Comparison of ENCODE assay signal across 11 mouse cellular contexts in the genomic region with DNA sequence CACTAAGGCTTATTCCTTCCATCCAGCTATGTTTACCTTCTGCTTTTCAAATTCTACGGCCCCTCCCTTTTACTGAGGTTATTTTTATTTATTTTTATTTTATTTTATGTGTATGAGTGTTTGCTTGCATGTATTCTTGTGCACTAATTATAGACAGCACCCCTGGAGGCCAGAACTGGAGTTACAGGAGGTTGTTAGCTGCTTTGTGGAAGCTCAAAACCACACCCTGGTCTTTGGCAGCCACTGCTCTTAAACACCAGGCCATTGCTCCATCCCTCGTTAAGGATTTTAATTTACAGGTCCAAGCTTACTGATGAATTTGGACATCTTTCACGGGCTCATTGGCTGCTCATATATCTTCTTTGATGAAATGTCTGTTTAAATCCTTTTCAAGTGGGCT. TPM values are rescaled to one million over a fixed set of nuclear protein-coding genes. Genes with fewer than 3 reads are reported as not detected.
DNase-seq lines count a peak whose midpoint lies in the region; ATAC-seq and TF ChIP-seq lines count a peak whose summit lies in the region.
"Had no signal": no experiment of that assay in that cellular context is flagged by ENCODE, and none has a peak within 500 bp of the region (broad histone marks: within the 10 kb centered on the region; RNA-seq: fewer than 3 reads in every experiment).

No protein-coding gene starts in this region.

- peak; percentile 2 for TF ChIP-seq CTCF in ES-Bruce4 (IDR thresholded peaks at IDR 0.05; ENCODE audit: low read depth, low read length)

- H3K27me3 ChIP-seq in liver, embryonic 11.5 days (replicated peaks; ENCODE audit: control insufficient read depth, insufficient read depth, low read length): no peaks in the 10 kb centered on the region
- H3K27me3 ChIP-seq in ES-Bruce4 (ENCODE audit: control insufficient read depth, insufficient read depth, low read length, poor library complexity, severe bottlenecking): no peaks in the 10 kb centered on the region
- H3K27me3 ChIP-seq: embryonic facial prominence, embryonic 13.5 days; megakaryocyte, embryonic 14.5 days had no signal

- DNase-seq in liver: peak; percentile 52
- no peak for DNase-seq in liver, embryonic 11.5 days (ENCODE audit: low spot score)
- DNase-seq in layer of hippocampus, adult 11-12 months (ENCODE audit: low spot score): no peak
- DNase-seq: adrenal gland, postnatal 36 days; layer of hippocampus, adult 9-11 months had no signal

- H3K27ac ChIP-seq in liver, embryonic 11.5 days (ENCODE audit: low read depth, low read length): no peak overlapping the region
- no peak overlapping the region for H3K27ac ChIP-seq in ES-Bruce4 (ENCODE audit: insufficient read depth, low read length)
- H3K27ac ChIP-seq: embryonic facial prominence, embryonic 13.5 days had no signal

- H3K4me1 ChIP-seq in liver, embryonic 11.5 days (replicated peaks; ENCODE audit: control insufficient read depth, insufficient read depth, low read length): no peaks in the 10 kb centered on the region
- no peaks in the 10 kb centered on the region for H3K4me1 ChIP-seq in ES-Bruce4 (ENCODE audit: control insufficient read depth, insufficient read depth, low read length)
- H3K4me1 ChIP-seq: embryonic facial prominence, embryonic 13.5 days; megakaryocyte, embryonic 14.5 days had no signal

- no peak overlapping the region for H3K4me2 ChIP-seq in liver, embryonic 11.5 days
- H3K4me2 ChIP-seq: embryonic facial prominence, embryonic 13.5 days had no signal

- H3K9ac ChIP-seq in liver, embryonic 11.5 days (ENCODE audit: low read depth, low read length): no peak overlapping the region
- H3K9ac ChIP-seq in ES-Bruce4 (ENCODE audit: low read depth, poor library complexity, severe bottlenecking): no peak overlapping the region
- H3K9ac ChIP-seq: embryonic facial prominence, embryonic 13.5 days had no signal

- no peak for TF ChIP-seq EP300 in ES-Bruce4 (IDR thresholded peaks at IDR 0.05; ENCODE audit: insufficient read depth, low read depth, low read length)

- ATAC-seq in liver, embryonic 11.5 days (replicated peaks; ENCODE audit: low FRiP score): no peak
- peak; percentile 71 for ATAC-seq in activated CD4-positive, CD25-positive, alpha-beta regulatory T cell, adult 4 months
- ATAC-seq in megakaryocyte-erythroid progenitor cell, adult 5-6 weeks (replicated peaks; ENCODE audit: low FRiP score, low TSS enrichment, poor library complexity, severe bottlenecking): peak; percentile 95
- no peak for ATAC-seq in granulocyte monocyte progenitor cell, adult 5-6 weeks (replicated peaks; ENCODE audit: poor library complexity, severe bottlenecking)

- H3K36me3 ChIP-seq in liver, embryonic 11.5 days (ENCODE audit: control insufficient read depth, insufficient read depth, low read length): no peaks in the 10 kb centered on the region
- no peaks in the 10 kb centered on the region for H3K36me3 ChIP-seq in ES-Bruce4 (ENCODE audit: control insufficient read depth, insufficient read depth, low read length, poor library complexity, severe bottlenecking)
- H3K36me3 ChIP-seq: embryonic facial prominence, embryonic 13.5 days had no signal

- WGBS in liver, embryonic 11.5 days: 49% methylated on average over 3 of the region's 3 CpGs

- no peaks in the 10 kb centered on the region for H3K9me3 ChIP-seq in liver, embryonic 11.5 days (ENCODE audit: control insufficient read depth, low read length)
- no peaks in the 10 kb centered on the region for H3K9me3 ChIP-seq in ES-Bruce4 (replicated peaks; ENCODE audit: control insufficient read depth, insufficient read depth, low read length, poor library complexity, severe bottlenecking)
- H3K9me3 ChIP-seq: embryonic facial prominence, embryonic 13.5 days; megakaryocyte, embryonic 14.5 days had no signal

- H3K4me3 ChIP-seq in liver, embryonic 11.5 days (ENCODE audit: low read depth, low read length): no peak overlapping the region
- no peak overlapping the region for H3K4me3 ChIP-seq in ES-Bruce4 (ENCODE audit: low read depth, low read length)
- H3K4me3 ChIP-seq: embryonic facial prominence, embryonic 13.5 days; megakaryocyte, embryonic 14.5 days had no signal

- no peak for TF ChIP-seq POLR2A in ES-Bruce4 (IDR thresholded peaks at IDR 0.05; ENCODE audit: insufficient read depth, low read length)

RNA-seq across cellular contexts. Expression of a gene that starts 14.6 kb away (rescaled TPM):
- polyA plus RNA-seq in liver, embryonic 11.5 days (2014; fragmentation: Nextera tagmentation; extraction: Ambion mirVana): 15.8 and 16.2 TPM in 2 replicates
- 14.8 and 15.0 TPM in 2 replicates for polyA plus RNA-seq in ES-Bruce4 (2011; ENCODE audit: insufficient read depth, insufficient read length, low read depth, missing spikeins)
- 10 to 100 TPM in 1 of 2 experiments, 1 to 10 TPM in 1; 7.6 to 10.0 TPM for polyA plus RNA-seq in activated CD4-positive, CD25-positive, alpha-beta regulatory T cell, adult 4 months (2017; shearing (Covaris generic))
- 36.2 and 50.2 TPM in 2 replicates for total RNA-seq in megakaryocyte-erythroid progenitor cell, adult 5-6 weeks (2014; fragmentation: Nextera tagmentation)
- 8.9 and 9.4 TPM in 2 replicates for total RNA-seq in megakaryocyte-erythroid progenitor cell, adult 5-6 weeks (2017)
- 41.5 and 45.1 TPM in 2 replicates for total RNA-seq in granulocyte monocyte progenitor cell, adult 5-6 weeks (2014; fragmentation: Nextera tagmentation)
- 14.2 and 15.7 TPM in 2 replicates for total RNA-seq in granulocyte monocyte progenitor cell, adult 5-6 weeks (2017)

Comparison
In these comparisons a context has a peak if more than half of its experiments do, and no peak if none do; other contexts are left out.
1. ATAC-seq: peak in activated CD4-positive, CD25-positive, alpha-beta regulatory T cell, adult 4 months (single experiment) and megakaryocyte-erythroid progenitor cell, adult 5-6 weeks (single experiment); none in liver, embryonic 11.5 days (single experiment) and granulocyte monocyte progenitor cell, adult 5-6 weeks (single experiment).